Mouse (Mus musculus) heart, postnatal 0 days (tissue): ENCODE measurements around the gene Sgo2a. TPM values are rescaled to one million over a fixed set of nuclear protein-coding genes. Genes with fewer than 3 reads are reported as not detected.

Experiments
- ATAC-seq: fragments of 200-750 bp; cut with Nextera tagmentation; 2 replicates; pipeline ENCODE4 v1.8.0; 2017; ENCODE audit warnings: low read depth, moderate number of reproducible peaks, moderate library complexity; ENCODE audit not compliant: insufficient read depth
- DNase-seq: peaks from one replicate; pipeline ENCODE4 v3.0.0-alpha.2; 2016; ENCODE audit warnings: low spot score
- H3K27ac ChIP-seq: fragments of 300-500 bp; sonication (generic); 2 replicates; pipeline ENCODE4 v1.5.1; 2014; ENCODE audit warnings: low read depth, mild to moderate bottlenecking
- H3K27me3 ChIP-seq: fragments of 300-500 bp; sonication (generic); 2 replicates; pipeline ENCODE4 v1.6.1; 2014; ENCODE audit warnings: low read length, mixed read lengths; ENCODE audit not compliant: control insufficient read depth, insufficient read depth
- H3K36me3 ChIP-seq: fragments of 300-500 bp; sonication (generic); replicated peaks from 2 replicates; pipeline ENCODE4 v1.6.1; 2014; ENCODE audit warnings: low read length, mixed read lengths; ENCODE audit not compliant: control insufficient read depth, insufficient read depth
- H3K4me1 ChIP-seq: fragments of 300-500 bp; sonication (generic); 2 replicates; pipeline ENCODE4 v1.6.1; 2014; ENCODE audit warnings: antibody characterized with exemption; ENCODE audit not compliant: control insufficient read depth, insufficient read depth
- H3K4me2 ChIP-seq: fragments of 300-500 bp; sonication (generic); 2 replicates; pipeline ENCODE4 v1.6.1; 2014; ENCODE audit warnings: low read depth, mild to moderate bottlenecking, low read length, moderate library complexity
- H3K4me3 ChIP-seq: fragments of 300-500 bp; sonication (generic); 2 replicates; pipeline ENCODE4 v1.5.1; 2014; ENCODE audit warnings: low read depth, low read length
- H3K9ac ChIP-seq: fragments of 300-500 bp; sonication (generic); replicated peaks from 2 replicates; pipeline ENCODE4 v1.6.1; 2014; ENCODE audit warnings: low read depth, low read length, mixed read lengths
- H3K9me3 ChIP-seq: fragments of 300-500 bp; sonication (generic); replicated peaks from 2 replicates; pipeline ENCODE4 v1.6.1; 2016; ENCODE audit warnings: low read length; ENCODE audit not compliant: control insufficient read depth
- CTCF ChIP-seq: IDR thresholded peaks from 2 replicates; pipeline ENCODE4 v1.5.1; 2016; ENCODE audit warnings: antibody characterized with exemption, control low read depth, low read depth
- EP300 ChIP-seq: IDR thresholded peaks from 2 replicates; pipeline ENCODE4 v1.6.1; 2016; ENCODE audit warnings: antibody characterized with exemption, low read depth
- WGBS: fragments of 180-500 bp; shearing (Covaris S2); extraction: QIAGEN DNeasy Blood & Tissue Kit; methylation state at CpG from one replicate; pipeline ENCODE4 v1.1.7; 2014; 5-methylcytosine and 5-hydroxymethylcytosine counted together
- polyA plus RNA-seq: library from polyadenylated mRNA; unstranded; fragments of >200 nt; fragmentation: Nextera tagmentation; extraction: Ambion mirVana; gene quantifications from 2 replicates; pipeline ENCODE4 v1.2.1, GENCODE M21; 2015
- total RNA-seq: library from RNA; depleted of rRNA; stranded (reverse); fragments of >200 nt; gene quantifications from 2 replicates; pipeline ENCODE4 v1.2.3, GENCODE M21; 2014; ENCODE audit warnings: low replicate concordance

Sgo2a gene
- total and polyA plus RNA-seq, 2 experiments from 2014 or later, result 6.9 to 11.4 TPM

DNA sequence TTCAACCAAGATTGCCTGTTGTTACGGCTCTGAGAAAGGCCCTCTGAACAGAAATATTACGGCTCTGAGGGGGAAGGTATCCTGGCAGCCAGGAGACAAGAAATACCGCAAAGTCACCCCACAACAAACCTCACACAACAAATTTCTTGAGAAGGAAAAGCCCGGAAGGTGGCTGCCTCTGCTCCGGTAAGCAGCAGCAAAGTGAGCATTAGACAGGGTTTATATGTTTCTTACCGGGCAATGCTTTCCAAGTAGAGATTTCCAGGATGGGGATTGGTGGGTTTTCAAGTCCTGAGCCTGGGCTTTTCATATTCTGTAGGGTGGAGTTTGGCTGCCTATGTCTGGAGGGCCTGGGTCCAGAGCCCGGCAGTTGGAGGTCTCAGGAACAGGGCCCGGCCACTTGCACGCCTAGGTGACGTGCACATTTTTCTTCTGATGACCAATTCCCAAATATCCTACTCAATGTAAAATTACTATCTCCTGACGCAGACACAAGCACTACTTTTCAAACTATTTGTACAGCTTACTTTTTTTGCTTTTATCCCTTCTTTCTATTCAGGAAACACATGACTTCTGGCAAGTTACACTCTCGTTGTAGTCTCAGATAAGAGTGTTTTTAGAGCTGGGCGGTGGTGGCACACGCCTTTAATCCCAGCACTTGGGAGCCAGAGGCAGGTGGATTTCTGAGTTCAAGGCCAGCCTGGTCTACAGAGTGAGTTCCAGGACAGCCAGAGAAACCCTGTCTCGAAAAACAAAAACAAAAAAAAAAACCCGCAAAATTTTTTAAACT, 42.0 kb upstream of the Sgo2a start:
- Histone ChIP-seq H3K36me3 (peaks cover 25% of the 10 kb centered on the region), H3K4me3 (no peak overlapping the region), H3K4me1 (no peaks in the 10 kb centered on the region), H3K27me3 (no peaks in the 10 kb centered on the region), H3K9me3 (no peaks in the 10 kb centered on the region), H3K4me2 (no peak overlapping the region), H3K27ac (no peak overlapping the region), H3K9ac (no peak overlapping the region)
- 81% methylated on average over 16 of the region's 16 CpGs for WGBS
- TF ChIP-seq CTCF (no peak), EP300 (no peak)
- DNase-seq (no peak), ATAC-seq (no peak)

DNA sequence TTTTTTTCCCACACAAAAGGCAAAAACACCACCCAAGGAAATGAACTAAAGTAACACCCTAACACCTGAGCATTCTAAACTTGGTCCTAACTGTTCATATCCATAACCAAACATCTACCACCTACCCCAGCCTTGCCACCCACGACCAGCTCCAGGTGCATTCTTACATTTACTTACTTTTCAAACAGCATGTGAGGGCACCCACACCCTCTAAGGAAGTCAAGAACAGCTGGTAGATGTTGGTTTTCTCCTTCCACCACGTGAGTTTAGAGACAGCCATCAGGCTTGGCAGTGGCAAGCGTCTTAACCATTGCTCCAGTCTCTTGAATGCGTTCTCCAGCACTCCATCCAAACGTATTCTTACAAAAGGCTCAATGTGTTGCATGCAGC, 41.4 kb upstream of the Sgo2a start:
- Histone ChIP-seq H3K9ac (no peak overlapping the region), H3K9me3 (no peaks in the 10 kb centered on the region), H3K27ac (no peak overlapping the region), H3K4me2 (no peak overlapping the region), H3K4me1 (no peaks in the 10 kb centered on the region), H3K4me3 (no peak overlapping the region), H3K36me3 (peaks cover 30% of the 10 kb centered on the region), H3K27me3 (no peaks in the 10 kb centered on the region)
- WGBS, result 78% methylated on average over 5 of the region's 5 CpGs
- TF ChIP-seq CTCF (no peak), EP300 (no peak)
- ATAC-seq (no peak), DNase-seq (no peak)

- Histone ChIP-seq H3K9ac (no peak overlapping the region), H3K4me3 (no peak overlapping the region), H3K9me3 (no peaks in the 10 kb centered on the region), H3K27ac (no peak overlapping the region), H3K4me1 (no peaks in the 10 kb centered on the region), H3K27me3 (no peaks in the 10 kb centered on the region), H3K4me2 (no peak overlapping the region), H3K36me3 (peaks cover 37% of the 10 kb centered on the region)
- DNase-seq, result no peak
- TF ChIP-seq CTCF (no peak), EP300 (no peak)
- 78% methylated on average over 1 of the region's 1 CpGs for WGBS
- ATAC-seq, result no peak
Observed at GRCm38 (mm10) chr1:57955774-57956173, 40.0 kb upstream of the Sgo2a start.

DNA sequence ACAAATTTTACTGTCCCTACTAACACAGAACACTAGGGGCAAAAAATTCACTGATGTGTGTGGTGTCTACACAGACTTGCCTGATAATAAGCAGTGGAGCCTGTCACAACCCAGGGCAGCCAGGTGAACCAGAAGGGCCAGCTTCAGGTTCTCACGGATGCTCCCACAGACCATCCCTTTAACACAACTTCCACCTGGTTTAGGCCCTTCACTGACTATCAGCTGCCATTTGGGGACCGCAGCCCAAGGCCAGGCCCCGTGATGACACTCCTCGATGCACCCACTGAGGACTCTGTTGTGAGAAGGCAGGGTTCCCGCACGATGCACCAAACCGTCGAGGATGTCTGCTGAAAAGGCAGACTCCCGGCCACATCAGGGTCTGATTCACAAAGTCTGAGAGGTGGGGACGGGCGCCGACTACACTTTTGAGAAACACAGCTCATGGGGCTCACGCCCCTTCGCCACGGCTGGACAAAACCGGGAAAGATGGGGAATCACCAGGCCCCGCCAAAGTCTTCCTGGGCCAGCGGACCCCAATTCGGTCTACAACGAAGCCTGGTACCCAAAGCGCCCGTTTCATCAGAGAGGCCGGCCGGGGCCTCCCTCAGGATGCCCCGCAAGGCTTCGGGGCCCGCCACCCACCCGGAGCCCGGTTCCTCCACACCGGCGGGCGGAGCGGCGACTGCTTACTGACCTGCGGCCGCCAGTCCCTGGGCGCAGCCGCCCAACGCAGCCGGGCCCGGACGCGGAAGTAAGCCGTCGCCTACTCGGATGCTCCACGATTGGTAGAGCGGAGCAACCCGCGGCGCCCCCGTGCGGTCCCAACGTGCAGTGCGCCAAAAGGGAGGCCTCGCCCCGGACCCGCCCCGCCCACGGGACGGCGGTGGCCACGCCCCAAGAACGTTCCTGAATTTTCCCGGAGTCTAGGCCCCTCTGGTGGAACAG, 26.2 kb upstream of the Sgo2a start:
- Histone ChIP-seq H3K9ac (peak overlapping the region; percentile 88), H3K4me1 (0 out of 2 replicates have a peak, but pooled peaks cover 6% of the 10 kb centered on the region), H3K36me3 (peaks cover 16% of the 10 kb centered on the region), H3K27me3 (no peaks in the 10 kb centered on the region), H3K9me3 (no peaks in the 10 kb centered on the region), H3K4me2 (peak overlapping the region; percentile 73), H3K4me3 (peak overlapping the region; percentile 83), H3K27ac (peak overlapping the region; percentile 85)
- TF ChIP-seq EP300 (peak; percentile 75), CTCF (peak; percentile 80)
- DNase-seq (peak; percentile 83), ATAC-seq (peak; percentile 97)
- WGBS, result 1% methylated on average over 64 of the region's 65 CpGs

DNA sequence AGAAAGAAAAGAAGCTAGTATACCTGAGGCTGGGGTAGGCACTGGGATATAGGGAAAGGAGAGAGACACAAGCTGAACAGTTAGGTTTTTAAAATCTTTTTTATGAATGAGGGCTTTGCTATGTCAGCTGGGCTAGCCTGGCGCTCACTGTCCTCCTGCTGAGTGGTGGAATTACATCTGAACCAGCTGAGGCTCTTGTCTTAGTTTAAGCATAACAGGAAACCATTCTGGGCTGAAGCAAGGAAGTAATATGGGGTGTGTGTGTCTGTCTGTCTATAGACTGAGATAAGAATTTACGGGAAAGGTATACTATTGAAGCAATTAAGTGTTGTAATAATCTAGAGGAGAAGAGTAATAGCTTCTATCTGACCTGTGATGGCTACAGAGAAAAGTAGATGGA, 24.2 kb upstream of the Sgo2a start:
- whole genome bisulfite sequencing, result 60% methylated on average over 2 of the region's 2 CpGs
- H3K27me3 ChIP-seq, result no peaks in the 10 kb centered on the region
- no peak for ATAC-seq
- H3K4me1 ChIP-seq, result 0 out of 2 replicates have a peak, but pooled peaks cover 6% of the 10 kb centered on the region
- H3K9me3 ChIP-seq, result no peaks in the 10 kb centered on the region
- H3K27ac ChIP-seq, result no peak overlapping the region
- no peak for DNase-seq
- peaks cover 4% of the 10 kb centered on the region for H3K36me3 ChIP-seq
- no peak overlapping the region for H3K4me2 ChIP-seq
- H3K4me3 ChIP-seq, result no peak overlapping the region
- H3K9ac ChIP-seq, result no peak overlapping the region
- no peak for TF ChIP-seq CTCF
- no peak for TF ChIP-seq EP300
